Mouse (Mus musculus) forebrain, postnatal 0 days (tissue): ENCODE data around the gene Usp2. TPM values are rescaled to one million over a fixed set of nuclear protein-coding genes. Genes with fewer than 3 reads are reported as not detected.
"Not testable (repeated sequence)": the region's sequence is repeated elsewhere in the genome, so short reads cannot be mapped to it uniquely, and the experiment has no call there.

ENCODE experiments used
- ATAC-seq: fragments of 200-750 bp; cut with Nextera tagmentation; 2 replicates; pipeline ENCODE4 v1.8.0; 2017; ENCODE audit warnings: mild to moderate bottlenecking, moderate library complexity
- DNase-seq: peaks from one replicate; pipeline ENCODE4 v3.0.0-alpha.2; 2015
- H3K27ac ChIP-seq: fragments of 300-500 bp; sonication (generic); 2 replicates; pipeline ENCODE4 v1.5.1; 2014; ENCODE audit warnings: low read depth, mild to moderate bottlenecking, antibody characterized with exemption, low read length, moderate library complexity, mixed read lengths
- H3K27me3 ChIP-seq: fragments of 300-500 bp; sonication (generic); 2 replicates; pipeline ENCODE4 v1.6.1; 2014; ENCODE audit warnings: mild to moderate bottlenecking, low read length, mixed read lengths; ENCODE audit not compliant: insufficient read depth
- H3K36me3 ChIP-seq: fragments of 300-500 bp; sonication (generic); 2 replicates; pipeline ENCODE4 v1.6.1; 2014; ENCODE audit warnings: mild to moderate bottlenecking, moderate library complexity; ENCODE audit not compliant: insufficient read depth
- H3K4me1 ChIP-seq: fragments of 300-500 bp; sonication (generic); 2 replicates; pipeline ENCODE4 v1.6.1; 2014; ENCODE audit warnings: antibody characterized with exemption; ENCODE audit not compliant: insufficient read depth
- H3K4me2 ChIP-seq: fragments of 300-500 bp; sonication (generic); 2 replicates; pipeline ENCODE4 v1.6.1; 2014; ENCODE audit warnings: low read depth, mild to moderate bottlenecking, moderate library complexity
- H3K4me3 ChIP-seq: fragments of 300-500 bp; sonication (generic); 2 replicates; pipeline ENCODE4 v1.5.1; 2014; ENCODE audit warnings: low read depth, low read length, mixed read lengths
- H3K9ac ChIP-seq: fragments of 300-500 bp; sonication (generic); 2 replicates; pipeline ENCODE4 v1.6.1; 2014; ENCODE audit warnings: mild to moderate bottlenecking
- H3K9me3 ChIP-seq: fragments of 300-500 bp; sonication (generic); 2 replicates; pipeline ENCODE4 v1.6.1; 2016; ENCODE audit warnings: low read length
- CTCF ChIP-seq: sonication (generic); IDR thresholded peaks from 2 replicates; pipeline ENCODE4 v1.5.1; 2016; ENCODE audit warnings: antibody characterized with exemption, control low read depth, low read depth
- WGBS: fragments of 180-500 bp; shearing (Covaris S2); extraction: QIAGEN DNeasy Blood & Tissue Kit; methylation state at CpG from one replicate; pipeline ENCODE4 v1.1.7; 2014; 5-methylcytosine and 5-hydroxymethylcytosine counted together
- polyA plus RNA-seq: library from polyadenylated mRNA; unstranded; fragments of >200 nt; fragmentation: Nextera tagmentation; extraction: Ambion mirVana; gene quantifications from 2 replicates; pipeline ENCODE4 v1.2.1, GENCODE M21; 2015
- total RNA-seq: library from RNA; depleted of rRNA; stranded (reverse); fragments of >200 nt; gene quantifications from 2 replicates; pipeline ENCODE4 v1.2.3, GENCODE M21; 2014

Gene Usp2
- total and polyA plus RNA-seq, 2 experiments from 2014 or later, result 16.6 to 20.2 TPM

- TF ChIP-seq CTCF, result no peak
- DNase-seq (no peak), ATAC-seq (no peak)
- Histone ChIP-seq H3K36me3 (no peaks in the 10 kb centered on the region), H3K4me2 (peak overlapping the region; percentile 37; the same call in 1 of the 2 replicates), H3K27me3 (no peaks in the 10 kb centered on the region), H3K4me3 (no peak overlapping the region), H3K9me3 (no peaks in the 10 kb centered on the region), H3K4me1 (peaks cover 34% of the 10 kb centered on the region; the same call in 1 of the 2 replicates), H3K9ac (no peak overlapping the region), H3K27ac (peak overlapping the region; percentile 69)
- WGBS, result 66% methylated on average over 4 of the region's 4 CpGs
Observed at GRCm38 (mm10) chr9:44106596-44106995, 39.8 kb downstream of the Usp2 start.

- peak; percentile 75 for DNase-seq
- ATAC-seq, result peak; percentile 86
- Histone ChIP-seq H3K36me3 (no peaks in the 10 kb centered on the region), H3K4me1 (peaks cover 34% of the 10 kb centered on the region; the same call in 1 of the 2 replicates), H3K4me3 (no peak within 1 kb of the TSS), H3K27me3 (no peaks in the 10 kb centered on the region), H3K9me3 (no peaks in the 10 kb centered on the region), H3K4me2 (peak within 1 kb of the TSS; percentile 37), H3K27ac (peak within 1 kb of the TSS; percentile 69), H3K9ac (peak within 1 kb of the TSS; percentile 31; the same call in 1 of the 2 replicates)
- 17% methylated on average over 8 of the region's 8 CpGs for WGBS
- no peak for TF ChIP-seq CTCF
Observed at GRCm38 (mm10) chr9:44107110-44107509, 40.3 kb downstream of the Usp2 start, which contains the start of gene C1qtnf5. Gene C1qtnf5 (plus strand): TSS chr9:44107245.

- H3K9ac ChIP-seq, result peak overlapping the region; percentile 31; the same call in 1 of the 2 replicates
- WGBS, result 34% methylated on average over 25 of the region's 25 CpGs
- peak overlapping the region; percentile 69 for H3K27ac ChIP-seq
- TF ChIP-seq CTCF, result peak; percentile 51
- no peaks in the 10 kb centered on the region for H3K27me3 ChIP-seq
- no peaks in the 10 kb centered on the region for H3K9me3 ChIP-seq
- H3K4me1 ChIP-seq, result peaks cover 34% of the 10 kb centered on the region; the same call in 1 of the 2 replicates
- H3K4me3 ChIP-seq, result no peak overlapping the region
- no peaks in the 10 kb centered on the region for H3K36me3 ChIP-seq
- ATAC-seq (peak; percentile 45), DNase-seq (no peak)
- peak overlapping the region; percentile 37 for H3K4me2 ChIP-seq
Observed at GRCm38 (mm10) chr9:44107557-44108179, 40.8 kb downstream of the Usp2 start.

- Histone ChIP-seq H3K27ac (no peak overlapping the region), H3K27me3 (no peaks in the 10 kb centered on the region), H3K4me1 (peaks cover 34% of the 10 kb centered on the region; the same call in 1 of the 2 replicates), H3K36me3 (no peaks in the 10 kb centered on the region), H3K9ac (peak overlapping the region; percentile 31; the same call in 1 of the 2 replicates), H3K4me2 (peak overlapping the region; percentile 37), H3K9me3 (no peaks in the 10 kb centered on the region), H3K4me3 (no peak overlapping the region)
- 73% methylated on average over 31 of the region's 31 CpGs for WGBS
- no peak for TF ChIP-seq CTCF
- ATAC-seq (no peak), DNase-seq (no peak)
Observed at GRCm38 (mm10) chr9:44108269-44109055, 41.6 kb downstream of the Usp2 start.

- TF ChIP-seq CTCF, result peak; percentile 83
- 30% methylated on average over 9 of the region's 9 CpGs for WGBS
- Histone ChIP-seq H3K27me3 (no peaks in the 10 kb centered on the region), H3K4me1 (peaks cover 34% of the 10 kb centered on the region; the same call in 1 of the 2 replicates), H3K27ac (no peak overlapping the region), H3K4me3 (no peak overlapping the region), H3K4me2 (peak overlapping the region; percentile 25), H3K9ac (peak overlapping the region; percentile 3; the same call in 1 of the 2 replicates), H3K36me3 (no peaks in the 10 kb centered on the region), H3K9me3 (no peaks in the 10 kb centered on the region)
- ATAC-seq (no peak), DNase-seq (peak; percentile 84)
Observed at GRCm38 (mm10) chr9:44109360-44110095, 42.7 kb downstream of the Usp2 start.

DNA sequence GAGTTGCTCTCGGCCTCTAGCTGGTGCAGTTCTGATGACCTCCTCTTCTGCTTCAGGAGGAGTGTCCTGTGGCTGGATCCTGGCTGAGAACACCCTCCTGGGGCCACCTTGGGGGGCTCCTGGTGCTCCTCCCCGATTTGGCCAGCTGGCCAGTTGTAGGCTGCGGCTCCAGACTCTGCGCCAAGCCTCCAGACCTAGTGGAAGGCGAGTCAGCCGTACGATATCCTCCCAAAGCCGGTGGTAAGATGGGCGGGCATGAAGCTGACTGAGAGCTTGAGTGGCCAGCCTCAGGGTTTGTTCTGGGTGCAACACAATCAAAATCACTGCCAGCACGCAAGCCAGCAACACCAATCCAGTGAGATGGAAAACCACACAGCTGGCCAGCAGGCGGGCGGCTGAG, 45.1 kb downstream of the Usp2 start:
- not testable (repeated sequence) for H3K27me3 ChIP-seq, ATAC-seq, DNase-seq, H3K36me3 ChIP-seq, H3K9me3 ChIP-seq, H3K27ac ChIP-seq, H3K9ac ChIP-seq, H3K4me3 ChIP-seq
- 64% methylated on average over 8 of the region's 12 CpGs for WGBS
- H3K4me1 ChIP-seq, result peaks cover 33% of the 10 kb centered on the region; the same call in 1 of the 2 replicates
- H3K4me2 ChIP-seq, result peak overlapping the region; percentile 53; the same call in 1 of the 2 replicates
